Mouse (Mus musculus) heart, embryonic 16.5 days (tissue): ENCODE data around the gene Cacna1s. TPM values are rescaled to one million over a fixed set of nuclear protein-coding genes. Genes with fewer than 3 reads are reported as not detected.

Experiments used
- ATAC-seq: fragments of 200-750 bp; cut with Nextera tagmentation; replicated peaks from 2 replicates; pipeline ENCODE4 v1.8.0; 2017; ENCODE audit warnings: moderate number of reproducible peaks; ENCODE audit not compliant: insufficient read depth, low FRiP score; ENCODE audit errors: extremely low read depth
- H3K27ac ChIP-seq: fragments of 300-500 bp; sonication (generic); 2 replicates; pipeline ENCODE4 v1.5.1; 2014; ENCODE audit warnings: mild to moderate bottlenecking, low read length, control low read depth, moderate library complexity
- H3K27me3 ChIP-seq: fragments of 300-500 bp; sonication (generic); 2 replicates; pipeline ENCODE4 v1.6.1; 2014; ENCODE audit warnings: low read length, mixed read lengths; ENCODE audit not compliant: control insufficient read depth, insufficient read depth
- H3K36me3 ChIP-seq: fragments of 300-500 bp; sonication (generic); 2 replicates; pipeline ENCODE4 v1.6.1; 2014; ENCODE audit not compliant: control insufficient read depth, insufficient read depth
- H3K4me1 ChIP-seq: fragments of 300-500 bp; sonication (generic); 2 replicates; pipeline ENCODE4 v1.6.1; 2014; ENCODE audit warnings: low read length, mixed read lengths; ENCODE audit not compliant: control insufficient read depth, insufficient read depth
- H3K4me2 ChIP-seq: fragments of 300-500 bp; sonication (generic); 2 replicates; pipeline ENCODE4 v1.6.1; 2014; ENCODE audit warnings: low read depth, mild to moderate bottlenecking, control low read depth, low read length
- H3K4me3 ChIP-seq: fragments of 300-500 bp; sonication (generic); 2 replicates; pipeline ENCODE4 v1.5.1; 2014; ENCODE audit warnings: mild to moderate bottlenecking, control low read depth, low read length
- H3K9ac ChIP-seq: fragments of 300-500 bp; sonication (generic); 2 replicates; pipeline ENCODE4 v1.6.1; 2014; ENCODE audit warnings: low read length, control low read depth
- H3K9me3 ChIP-seq: fragments of 300-500 bp; sonication (generic); replicated peaks from 2 replicates; pipeline ENCODE4 v1.6.1; 2016; ENCODE audit warnings: low read length; ENCODE audit not compliant: control insufficient read depth
- WGBS: fragments of 180-500 bp; shearing (Covaris S2); extraction: QIAGEN DNeasy Blood & Tissue Kit; methylation state at CpG from one replicate; pipeline ENCODE4 v1.1.7; 2014; 5-methylcytosine and 5-hydroxymethylcytosine counted together
- polyA plus RNA-seq: library from polyadenylated mRNA; unstranded; fragments of >200 nt; fragmentation: Nextera tagmentation; extraction: Ambion mirVana; gene quantifications from 2 replicates; pipeline ENCODE4 v1.2.1, GENCODE M21; 2015

Gene Cacna1s
- polyA plus RNA-seq: 0.28 and 0.31 TPM in 2 replicates

DNA sequence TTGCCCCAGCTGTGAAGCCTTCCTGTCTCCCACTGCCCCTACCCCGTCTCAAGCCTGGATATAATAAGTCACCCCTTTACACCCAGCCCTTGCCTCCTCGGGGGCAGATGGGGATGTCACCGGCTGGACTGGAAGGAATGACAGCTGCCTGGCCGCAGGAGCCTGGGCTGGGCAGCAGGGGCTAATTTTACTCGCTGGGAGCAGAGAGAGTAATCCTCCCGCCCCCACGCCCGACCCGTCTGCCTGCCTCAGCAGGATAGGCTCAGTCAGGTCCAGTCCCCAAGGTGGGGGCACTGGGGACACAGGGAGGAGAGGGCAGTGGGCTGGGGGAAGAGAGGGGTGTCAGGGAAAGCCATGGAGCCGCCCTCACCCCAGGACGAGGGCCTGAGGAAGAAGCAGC is at the start of gene Cacna1s:
Gene Cacna1s, plus strand, starts transcription at position 204 of the 400 bp plus-strand sequence.
- no peak within 1 kb of the TSS for H3K9ac ChIP-seq
- 43% methylated on average over 11 of the region's 11 CpGs for WGBS

DNA sequence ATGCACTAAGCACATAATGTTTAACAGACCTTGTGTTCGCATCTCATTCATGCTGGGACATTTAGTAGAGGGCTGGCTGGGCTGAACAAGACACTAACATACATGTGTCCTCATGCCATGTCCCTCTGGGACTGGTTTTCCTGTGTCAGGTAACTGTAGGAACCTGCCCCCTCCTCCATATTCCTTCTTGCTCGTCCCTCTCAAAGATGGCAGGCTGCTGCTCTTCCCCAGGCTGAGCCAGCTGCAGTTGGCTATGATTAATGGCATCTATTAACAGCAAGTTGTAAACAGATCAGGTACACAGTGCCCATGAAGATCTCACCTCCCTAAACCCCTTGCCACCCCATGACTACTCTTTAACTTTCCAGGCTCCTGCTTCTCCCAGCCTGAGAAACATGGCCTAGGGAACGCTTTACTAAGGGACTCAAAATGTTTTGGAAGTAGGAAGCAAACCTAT is 46.2 kb upstream of the Cacna1s start, which contains the start of gene Igfn1:
Gene Igfn1, minus strand, starts transcription at position 51 of the 457 bp plus-strand sequence.
- no peak for ATAC-seq
- H3K27me3 ChIP-seq: no peaks in the 10 kb centered on the region
- H3K4me3 ChIP-seq: peak within 1 kb of the TSS; percentile 61
- H3K4me2 ChIP-seq: peak within 1 kb of the TSS; percentile 92
- H3K36me3 ChIP-seq: no peaks in the 10 kb centered on the region
- H3K9me3 ChIP-seq: peaks cover 3% of the 10 kb centered on the region; the same call in 1 of the 2 replicates
- peak within 1 kb of the TSS; percentile 63; the same call in 1 of the 2 replicates for H3K9ac ChIP-seq
- H3K27ac ChIP-seq: no peak within 1 kb of the TSS
- 82% methylated on average over 3 of the region's 3 CpGs for WGBS
- H3K4me1 ChIP-seq: peaks cover 2% of the 10 kb centered on the region; the same call in 1 of the 2 replicates

More for the DNA sequence above, at the start of gene Cacna1s:
- Histone ChIP-seq H3K4me1 (peaks cover 7% of the 10 kb centered on the region), H3K36me3 (no peaks in the 10 kb centered on the region), H3K27ac (no peak within 1 kb of the TSS), H3K4me3 (no peak within 1 kb of the TSS), H3K27me3 (peaks cover 41% of the 10 kb centered on the region), H3K4me2 (no peak within 1 kb of the TSS), H3K9me3 (no peaks in the 10 kb centered on the region)
- ATAC-seq: no peak

DNA sequence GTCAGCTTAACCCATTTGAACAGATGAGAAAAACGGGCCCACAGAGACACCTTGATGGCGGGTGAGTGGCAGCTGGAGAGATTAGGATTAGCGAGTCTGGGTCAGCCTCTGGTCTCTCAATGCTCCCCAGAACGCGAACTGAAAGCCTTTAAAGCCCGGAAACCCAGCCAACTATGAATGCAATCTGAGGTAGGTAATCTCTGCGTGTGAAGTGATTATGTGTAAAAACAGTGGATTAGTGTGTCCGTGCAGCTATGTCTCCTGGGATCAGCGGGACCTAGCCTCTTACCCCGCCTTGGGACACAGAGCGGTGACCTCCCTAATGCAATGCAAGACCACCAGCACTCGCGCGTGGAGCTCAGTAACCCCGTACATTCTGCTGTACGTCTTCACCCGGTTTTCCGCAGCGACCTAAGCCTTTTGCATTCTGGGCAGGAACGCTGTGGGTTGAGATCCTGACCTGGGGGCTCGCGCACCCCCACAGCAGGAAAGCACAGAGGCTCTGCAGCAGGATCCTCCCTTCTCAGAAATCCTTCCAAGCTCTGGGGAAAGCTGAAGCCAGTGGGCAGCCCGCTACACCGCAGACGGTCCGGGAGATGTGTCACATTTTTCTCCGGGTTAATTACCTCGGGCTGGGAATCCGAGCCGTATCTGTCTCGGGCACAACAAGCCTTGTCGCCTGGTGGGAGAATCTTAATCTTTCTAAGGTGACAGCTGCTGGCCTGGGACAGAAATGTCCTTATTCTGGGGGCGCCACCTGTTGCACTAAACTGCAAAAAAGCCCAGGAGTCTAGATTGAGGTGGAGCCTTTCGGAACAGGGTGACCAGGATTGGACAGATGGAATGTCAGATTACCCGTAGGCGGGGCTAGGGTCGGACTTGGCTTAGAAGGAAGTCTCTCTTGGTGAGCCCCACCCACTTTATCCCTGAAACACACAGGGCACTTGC is 45.1 kb upstream of the Cacna1s start, which contains the start of gene Tmem9:
Gene Tmem9, plus strand, starts transcription at position 940 of the 948 bp plus-strand sequence.
- H3K9me3 ChIP-seq: peaks cover 3% of the 10 kb centered on the region; the same call in 1 of the 2 replicates
- H3K4me2 ChIP-seq: peak within 1 kb of the TSS; percentile 92
- no peaks in the 10 kb centered on the region for H3K27me3 ChIP-seq
- H3K4me3 ChIP-seq: peak within 1 kb of the TSS; percentile 61
- 3% methylated on average over 37 of the region's 37 CpGs for WGBS
- peak; percentile 95 for ATAC-seq
- peak within 1 kb of the TSS; percentile 63 for H3K9ac ChIP-seq
- H3K27ac ChIP-seq: no peak within 1 kb of the TSS
- H3K4me1 ChIP-seq: peaks cover 2% of the 10 kb centered on the region; the same call in 1 of the 2 replicates
- no peaks in the 10 kb centered on the region for H3K36me3 ChIP-seq

DNA sequence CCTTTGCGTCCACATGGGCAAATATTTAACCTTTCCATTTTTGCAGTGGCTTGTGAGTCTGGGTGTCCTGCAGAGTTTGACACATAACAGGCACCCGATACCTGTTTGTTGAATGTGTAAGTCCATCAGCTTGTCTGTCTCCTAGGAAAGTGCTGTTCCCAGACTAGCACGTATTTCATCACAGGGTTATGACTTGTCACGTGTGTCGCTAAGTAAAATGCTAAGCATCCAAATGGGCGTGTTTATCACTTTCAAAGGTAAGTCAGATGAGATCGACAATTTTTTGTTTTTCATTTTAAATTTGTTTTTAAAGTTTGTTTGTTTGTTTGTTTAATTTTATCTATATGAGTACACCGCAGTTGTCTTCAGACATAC is 44.4 kb upstream of the Cacna1s start:
- peak; percentile 11; the same call in 1 of the 2 replicates for ATAC-seq
- Histone ChIP-seq H3K4me1 (peaks cover 2% of the 10 kb centered on the region; the same call in 1 of the 2 replicates), H3K9ac (peak overlapping the region; percentile 63; the same call in 1 of the 2 replicates), H3K4me2 (peak overlapping the region; percentile 92), H3K27me3 (no peaks in the 10 kb centered on the region), H3K36me3 (no peaks in the 10 kb centered on the region), H3K4me3 (peak overlapping the region; percentile 61), H3K27ac (no peak overlapping the region), H3K9me3 (peaks cover 3% of the 10 kb centered on the region; the same call in 1 of the 2 replicates)
- 18% methylated on average over 8 of the region's 8 CpGs for WGBS

DNA sequence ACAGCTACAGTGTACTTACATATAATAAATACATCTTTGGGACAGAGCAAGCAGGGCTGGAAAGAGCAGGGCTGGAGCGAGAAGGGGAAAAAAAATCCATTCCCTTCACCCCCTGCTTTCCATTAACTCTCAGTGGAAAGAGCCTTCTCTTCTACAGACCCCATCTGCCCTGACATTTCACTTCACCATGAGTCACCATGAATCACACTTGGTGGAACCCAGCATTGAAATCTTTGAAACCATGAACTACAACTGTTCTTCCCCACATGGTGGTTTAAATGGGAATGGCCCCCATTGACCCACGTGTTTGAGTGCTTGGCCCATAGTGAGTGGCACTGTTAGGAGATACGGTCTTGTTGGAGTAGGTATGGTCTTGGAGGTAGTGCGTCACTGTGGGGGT is 42.3 kb upstream of the Cacna1s start:
- no peak for ATAC-seq
- 89% methylated on average over 4 of the region's 4 CpGs for WGBS

DNA sequence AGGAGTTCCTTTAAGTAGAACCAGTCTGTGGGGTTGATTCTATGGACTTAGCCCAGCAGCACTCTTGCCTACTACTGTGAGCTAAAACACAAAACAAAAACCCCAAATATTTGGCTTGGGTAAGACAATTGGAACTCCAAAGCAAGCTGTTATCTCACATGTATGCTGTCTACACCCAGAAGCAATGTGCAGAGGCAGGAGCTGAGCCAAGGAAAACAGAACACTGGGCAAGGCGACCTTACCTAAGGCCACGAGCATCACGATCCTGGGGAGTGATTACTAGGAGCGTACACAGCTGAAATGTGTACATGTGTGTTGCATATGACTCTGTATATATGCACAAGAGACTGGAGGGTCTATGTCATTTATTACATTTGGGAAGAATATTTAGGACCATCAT is 39.0 kb upstream of the Cacna1s start:
- peaks cover 3% of the 10 kb centered on the region; the same call in 1 of the 2 replicates for H3K9me3 ChIP-seq
- no peak for ATAC-seq
- no peaks in the 10 kb centered on the region for H3K36me3 ChIP-seq
- no peak overlapping the region for H3K4me2 ChIP-seq
- no peaks in the 10 kb centered on the region for H3K27me3 ChIP-seq
- H3K4me1 ChIP-seq: peaks cover 3% of the 10 kb centered on the region
- H3K9ac ChIP-seq: no peak overlapping the region
- H3K4me3 ChIP-seq: no peak overlapping the region
- no peak overlapping the region for H3K27ac ChIP-seq
- 44% methylated on average over 4 of the region's 4 CpGs for WGBS

More for the DNA sequence above, 42.3 kb upstream of the Cacna1s start:
- H3K9me3 ChIP-seq: peaks cover 3% of the 10 kb centered on the region; the same call in 1 of the 2 replicates
- H3K36me3 ChIP-seq: no peaks in the 10 kb centered on the region
- H3K4me1 ChIP-seq: peaks cover 5% of the 10 kb centered on the region
- no peaks in the 10 kb centered on the region for H3K27me3 ChIP-seq
- no peak overlapping the region for H3K9ac ChIP-seq
- no peak overlapping the region for H3K4me2 ChIP-seq
- no peak overlapping the region for H3K4me3 ChIP-seq
- no peak overlapping the region for H3K27ac ChIP-seq

DNA sequence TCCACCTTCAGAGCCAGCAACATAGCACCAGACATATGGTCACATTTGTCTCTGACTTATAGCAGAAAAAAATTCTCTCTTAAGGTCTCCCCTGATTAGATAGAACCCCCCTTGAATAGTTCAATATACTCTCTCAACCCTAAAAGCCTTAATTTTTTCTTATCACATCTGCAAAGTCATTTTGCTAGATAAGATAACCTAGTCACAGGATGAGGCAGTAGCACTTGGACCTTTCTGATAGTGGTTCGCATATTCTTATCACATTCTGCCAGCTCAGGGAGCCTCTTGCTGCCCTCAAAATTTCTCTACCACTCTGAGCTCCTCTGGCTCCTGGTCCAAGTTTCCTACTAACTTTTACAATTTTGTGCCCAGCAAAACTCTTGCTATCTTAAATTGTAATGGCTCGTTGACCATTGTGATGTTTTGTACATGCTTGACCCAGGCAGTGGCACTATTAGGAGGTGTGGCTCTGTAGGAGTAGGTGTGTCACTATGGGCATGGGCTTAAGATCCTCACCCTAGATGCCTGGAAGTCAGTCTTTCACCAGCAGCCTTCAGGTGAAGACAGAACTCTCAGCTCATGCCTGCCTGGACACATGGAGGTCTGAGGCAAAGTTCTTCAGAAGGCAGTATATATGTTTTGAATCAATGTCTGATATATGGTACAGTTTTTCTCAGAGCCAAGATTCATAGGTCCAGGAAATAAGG is 37.6 kb upstream of the Cacna1s start:
- no peaks in the 10 kb centered on the region for H3K36me3 ChIP-seq
- no peak overlapping the region for H3K4me3 ChIP-seq
- H3K4me1 ChIP-seq: peaks cover 11% of the 10 kb centered on the region
- H3K27ac ChIP-seq: no peak overlapping the region
- ATAC-seq: no peak
- no peaks in the 10 kb centered on the region for H3K27me3 ChIP-seq
- no peak overlapping the region for H3K9ac ChIP-seq
- H3K4me2 ChIP-seq: no peak overlapping the region
- WGBS: 34% methylated on average over 2 of the region's 2 CpGs
- H3K9me3 ChIP-seq: peaks cover 3% of the 10 kb centered on the region; the same call in 1 of the 2 replicates

DNA sequence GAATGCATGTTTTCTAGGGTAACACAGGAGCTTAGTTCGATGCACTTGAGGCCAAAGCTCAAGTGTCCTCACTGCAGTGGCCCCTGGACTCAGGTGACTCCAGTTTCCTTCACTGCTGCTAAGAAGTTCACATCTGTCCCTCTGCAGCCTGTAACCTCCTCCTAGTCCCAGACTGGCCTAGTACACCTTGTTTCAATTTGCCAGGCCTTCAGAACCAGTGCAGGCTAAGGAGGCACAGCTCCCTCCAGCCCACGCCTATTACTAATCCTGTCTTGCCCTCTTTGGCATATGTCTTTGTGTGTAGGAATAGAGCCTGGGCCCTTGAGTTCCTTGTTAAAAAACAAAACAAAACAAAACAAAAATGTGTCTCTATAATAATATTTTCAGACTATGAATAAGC is 35.2 kb upstream of the Cacna1s start:
- peak overlapping the region; percentile 94 for H3K4me2 ChIP-seq
- no peak overlapping the region for H3K27ac ChIP-seq
- peak overlapping the region; percentile 87 for H3K4me3 ChIP-seq
- WGBS: 84% methylated on average over 2 of the region's 2 CpGs
- H3K27me3 ChIP-seq: no peaks in the 10 kb centered on the region
- peak overlapping the region; percentile 48 for H3K9ac ChIP-seq
- peaks cover 12% of the 10 kb centered on the region for H3K36me3 ChIP-seq
- H3K4me1 ChIP-seq: peaks cover 11% of the 10 kb centered on the region
- ATAC-seq: no peak
- no peaks in the 10 kb centered on the region for H3K9me3 ChIP-seq
